Mouse (Mus musculus) midbrain, postnatal 0 days (tissue): ENCODE measurements around the gene C1rl. TPM values are rescaled to one million over a fixed set of nuclear protein-coding genes. Genes with fewer than 3 reads are reported as not detected.
"Not testable (repeated sequence)": the region's sequence is repeated elsewhere in the genome, so short reads cannot be mapped to it uniquely, and the experiment has no call there.

Experiments
- ATAC-seq: fragments of 200-750 bp; cut with Nextera tagmentation; 2 replicates; pipeline ENCODE4 v1.8.0; 2017; ENCODE audit warnings: moderate number of reproducible peaks, mild to moderate bottlenecking, moderate TSS enrichment, moderate library complexity; ENCODE audit not compliant: low FRiP score
- DNase-seq: peaks from one replicate; pipeline ENCODE4 v3.0.0-alpha.2; 2015; ENCODE audit warnings: low spot score
- H3K27ac ChIP-seq: fragments of 300-500 bp; sonication (generic); 2 replicates; pipeline ENCODE4 v1.5.1; 2014; ENCODE audit warnings: low read depth, mild to moderate bottlenecking, low read length, mixed read lengths
- H3K27me3 ChIP-seq: fragments of 300-500 bp; sonication (generic); 2 replicates; pipeline ENCODE4 v1.6.1; 2014; ENCODE audit warnings: low read length, control low read depth, mixed read lengths; ENCODE audit not compliant: insufficient read depth
- H3K36me3 ChIP-seq: fragments of 300-500 bp; sonication (generic); 2 replicates; pipeline ENCODE4 v1.6.1; 2014; ENCODE audit warnings: low read length, control low read depth, mixed read lengths; ENCODE audit not compliant: insufficient read depth
- H3K4me1 ChIP-seq: fragments of 300-500 bp; sonication (generic); 2 replicates; pipeline ENCODE4 v1.6.1; 2014; ENCODE audit warnings: mild to moderate bottlenecking, control low read depth, antibody characterized with exemption, low read length, mixed read lengths; ENCODE audit not compliant: insufficient read depth
- H3K4me2 ChIP-seq: fragments of 300-500 bp; sonication (generic); 2 replicates; pipeline ENCODE4 v1.6.1; 2014; ENCODE audit warnings: low read depth, mild to moderate bottlenecking, low read length, mixed read lengths; ENCODE audit not compliant: poor library complexity, severe bottlenecking
- H3K4me3 ChIP-seq: fragments of 300-500 bp; sonication (generic); 2 replicates; pipeline ENCODE4 v1.5.1; 2014; ENCODE audit warnings: low read depth, mild to moderate bottlenecking, low read length, moderate library complexity
- H3K9ac ChIP-seq: fragments of 300-500 bp; sonication (generic); replicated peaks from 2 replicates; pipeline ENCODE4 v1.6.1; 2014; ENCODE audit warnings: mild to moderate bottlenecking, low read length, moderate library complexity, mixed read lengths; ENCODE audit not compliant: poor library complexity, severe bottlenecking
- H3K9me3 ChIP-seq: fragments of 300-500 bp; sonication (generic); 2 replicates; pipeline ENCODE4 v1.6.1; 2016; ENCODE audit warnings: low read length, control low read depth
- CTCF ChIP-seq: IDR thresholded peaks from 2 replicates; pipeline ENCODE4 v1.5.1; 2016; ENCODE audit warnings: antibody characterized with exemption, mild to moderate bottlenecking
- WGBS: fragments of 180-500 bp; shearing (Covaris S2); extraction: QIAGEN DNeasy Blood & Tissue Kit; methylation state at CpG from one replicate; pipeline ENCODE4 v1.1.7; 2014; 5-methylcytosine and 5-hydroxymethylcytosine counted together
- polyA plus RNA-seq: library from polyadenylated mRNA; unstranded; fragments of >200 nt; fragmentation: Nextera tagmentation; extraction: Ambion mirVana; gene quantifications from 2 replicates; pipeline ENCODE4 v1.2.1, GENCODE M21; 2015
- total RNA-seq: library from RNA; depleted of rRNA; stranded (reverse); fragments of >200 nt; gene quantifications from 2 replicates; pipeline ENCODE4 v1.2.3, GENCODE M21; 2014

The C1rl gene
- total and polyA plus RNA-seq, 2 experiments from 2014 or later: 0.35 TPM; not detected in 1

DNA sequence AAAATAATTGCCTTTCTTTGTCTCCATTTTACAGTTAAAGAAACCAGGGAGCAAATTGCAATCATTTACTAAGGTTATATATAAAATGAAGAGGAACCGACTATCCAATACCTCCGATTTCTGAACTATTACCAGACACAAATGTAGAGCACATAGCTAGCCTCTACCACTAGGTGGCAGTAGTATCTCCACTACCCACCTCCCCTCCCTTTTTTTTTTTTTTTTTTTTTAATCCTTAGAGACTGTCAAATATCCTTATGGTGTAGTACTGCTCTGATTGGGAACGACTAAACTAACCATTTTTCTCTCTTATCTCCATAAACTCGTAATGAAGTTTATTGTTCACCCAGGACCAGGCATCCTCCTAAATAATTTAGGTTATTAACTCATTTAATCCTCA, 12.6 kb upstream of the C1rl start:
- H3K9ac ChIP-seq: no peak overlapping the region
- H3K27me3 ChIP-seq: no peaks in the 10 kb centered on the region
- WGBS: 54% methylated on average over 4 of the region's 4 CpGs
- H3K9me3 ChIP-seq: no peaks in the 10 kb centered on the region
- no peak overlapping the region for H3K4me2 ChIP-seq
- H3K27ac ChIP-seq: no peak overlapping the region
- H3K4me3 ChIP-seq: no peak overlapping the region
- peak; percentile 77 for TF ChIP-seq CTCF
- H3K4me1 ChIP-seq: no peaks in the 10 kb centered on the region
- DNase-seq (peak; percentile 70), ATAC-seq (no peak)
- no peaks in the 10 kb centered on the region for H3K36me3 ChIP-seq

DNA sequence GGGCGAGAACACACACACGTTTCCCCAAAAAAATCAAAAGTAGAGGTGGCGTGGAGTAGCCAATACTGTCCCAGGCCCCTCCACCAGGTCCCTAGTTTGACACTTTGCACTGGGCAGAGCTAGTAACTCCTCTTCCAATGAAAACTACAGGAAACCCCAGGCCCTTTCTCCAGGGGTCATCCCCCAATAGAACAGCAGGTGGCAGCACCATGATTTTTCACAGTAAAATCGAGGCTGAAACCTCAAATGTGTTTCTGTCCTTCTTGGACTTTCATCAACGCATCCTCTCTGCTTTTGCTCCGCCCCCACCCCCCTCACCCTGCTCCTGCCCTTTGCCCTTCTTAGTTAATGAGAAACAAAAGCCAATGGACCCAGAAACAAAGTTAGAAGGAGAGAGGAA, 11.3 kb upstream of the C1rl start:
- DNase-seq (peak; percentile 46), ATAC-seq (no peak)
- no peak overlapping the region for H3K4me3 ChIP-seq
- no peaks in the 10 kb centered on the region for H3K27me3 ChIP-seq
- H3K4me1 ChIP-seq: no peaks in the 10 kb centered on the region
- H3K4me2 ChIP-seq: no peak overlapping the region
- peak; percentile 77 for TF ChIP-seq CTCF
- H3K27ac ChIP-seq: no peak overlapping the region
- no peaks in the 10 kb centered on the region for H3K9me3 ChIP-seq
- 27% methylated on average over 6 of the region's 6 CpGs for WGBS
- no peaks in the 10 kb centered on the region for H3K36me3 ChIP-seq
- no peak overlapping the region for H3K9ac ChIP-seq

DNA sequence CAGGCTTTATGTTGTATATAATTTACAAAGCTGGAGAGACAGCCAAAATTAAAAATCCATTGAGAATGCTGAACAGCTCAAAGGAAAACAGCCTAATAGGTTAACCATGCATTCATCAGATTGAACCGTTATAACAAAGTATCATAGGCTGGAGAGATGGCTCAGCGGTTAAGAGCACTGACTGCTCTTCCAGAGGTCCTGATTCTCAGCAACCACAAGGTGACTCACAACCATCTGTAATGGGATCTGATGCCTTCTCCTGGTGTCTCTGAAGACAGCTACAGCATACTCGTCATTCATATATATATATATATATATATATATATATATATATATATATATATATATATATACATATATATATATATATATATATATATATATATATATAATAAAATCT, 9.1 kb upstream of the C1rl start:
- WGBS: 84% methylated on average over 3 of the region's 3 CpGs
- not testable (repeated sequence) for ATAC-seq, H3K27ac ChIP-seq, H3K9me3 ChIP-seq, H3K27me3 ChIP-seq, H3K4me3 ChIP-seq, H3K36me3 ChIP-seq, DNase-seq, H3K4me2 ChIP-seq, H3K4me1 ChIP-seq, H3K9ac ChIP-seq

DNA sequence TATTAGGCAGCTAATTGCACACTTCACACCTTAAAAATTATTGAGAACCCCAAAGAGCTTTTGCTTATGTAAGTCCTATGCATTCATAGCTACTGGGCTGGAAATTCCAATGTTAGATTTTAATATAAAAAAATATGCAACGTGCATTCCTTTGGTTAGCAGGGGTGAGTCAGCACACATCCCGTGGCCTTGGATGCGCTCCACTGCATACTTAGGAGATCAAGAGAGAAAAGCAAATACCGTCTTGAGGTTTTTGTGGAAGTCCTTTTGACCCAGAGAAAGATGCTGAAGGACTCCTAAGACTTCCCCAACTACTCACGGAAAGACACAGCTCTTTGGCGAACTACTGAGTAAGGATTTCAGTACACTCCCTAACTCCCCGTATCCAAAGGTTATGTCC, 8.1 kb upstream of the C1rl start:
- H3K4me2 ChIP-seq: peak overlapping the region; percentile 39; the same call in 1 of the 2 replicates
- no peak for DNase-seq

DNA sequence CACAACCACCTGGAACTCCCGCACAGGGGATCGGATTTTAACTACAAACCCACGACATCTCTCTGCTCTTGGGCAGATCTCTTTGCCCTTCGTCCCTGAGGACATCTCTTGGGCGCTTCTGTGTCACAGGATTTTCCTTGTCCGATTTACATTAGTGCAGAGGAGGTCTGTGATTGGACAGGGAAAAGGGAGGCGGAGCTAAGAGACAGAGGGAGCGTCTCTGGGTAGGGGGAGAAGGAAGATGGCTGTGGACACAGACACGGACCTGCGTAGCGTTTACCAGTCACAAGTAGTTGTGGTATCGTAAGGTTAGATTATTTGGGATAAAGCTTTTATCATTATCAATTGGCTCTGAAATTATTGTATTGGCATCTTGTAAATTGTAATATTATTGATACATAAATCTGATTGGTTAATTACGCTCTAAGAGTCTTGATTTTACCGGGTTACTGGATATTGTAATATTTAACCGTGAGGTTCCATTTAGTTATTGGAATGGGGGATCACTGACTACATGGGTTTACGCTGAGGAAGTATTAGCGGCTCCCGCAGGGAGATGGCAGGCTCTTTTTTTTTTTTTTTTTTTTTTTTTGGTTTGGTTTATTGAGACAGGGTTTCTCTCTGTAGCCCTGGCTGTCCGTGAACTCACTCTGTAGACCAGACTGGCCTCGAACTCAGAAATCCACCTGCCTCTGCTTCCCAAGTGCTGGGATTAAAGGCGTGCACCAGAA, 7.3 kb upstream of the C1rl start:
- 27% methylated on average over 21 of the region's 21 CpGs for WGBS
- Histone ChIP-seq H3K4me3 (peak overlapping the region; percentile 29), H3K9me3 (no peaks in the 10 kb centered on the region), H3K27ac (peak overlapping the region; percentile 26), H3K4me2 (peak overlapping the region; percentile 39), H3K36me3 (no peaks in the 10 kb centered on the region), H3K27me3 (no peaks in the 10 kb centered on the region), H3K9ac (no peak overlapping the region; the same call in 1 of the 2 replicates), H3K4me1 (no peaks in the 10 kb centered on the region)
- ATAC-seq (peak; percentile 91), DNase-seq (peak; percentile 70)
- no peak for TF ChIP-seq CTCF

More for the DNA sequence above, 8.1 kb upstream of the C1rl start:
- Histone ChIP-seq H3K9ac (no peak overlapping the region), H3K9me3 (no peaks in the 10 kb centered on the region), H3K36me3 (no peaks in the 10 kb centered on the region), H3K27me3 (no peaks in the 10 kb centered on the region), H3K4me3 (peak overlapping the region; percentile 29; the same call in 1 of the 2 replicates), H3K27ac (no peak overlapping the region; the same call in 1 of the 2 replicates), H3K4me1 (no peaks in the 10 kb centered on the region)
- no peak; the same call in 1 of the 2 replicates for ATAC-seq
- whole genome bisulfite sequencing: 82% methylated on average over 7 of the region's 7 CpGs
- TF ChIP-seq CTCF: no peak

DNA sequence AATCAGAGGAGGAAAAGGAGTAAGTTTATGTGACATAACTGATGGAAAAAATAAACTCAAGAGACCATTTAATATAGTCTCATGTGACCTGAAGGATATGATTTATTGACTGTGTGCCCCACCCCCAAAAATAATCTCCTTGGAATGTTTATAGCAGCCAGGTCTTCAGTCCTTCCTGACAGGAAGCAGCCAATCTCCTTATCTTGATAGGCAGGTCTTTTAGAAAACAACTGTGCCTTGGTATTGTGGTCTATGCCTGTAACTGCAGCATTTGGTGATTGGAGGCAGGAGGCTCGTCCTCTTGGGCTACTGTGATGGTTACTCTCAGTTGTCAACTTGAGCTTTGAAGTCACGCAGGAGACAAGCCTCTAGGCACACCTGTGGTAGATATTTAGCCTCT, 5.4 kb upstream of the C1rl start:
- no peak for TF ChIP-seq CTCF
- Histone ChIP-seq H3K36me3 (no peaks in the 10 kb centered on the region), H3K9ac (no peak overlapping the region), H3K27me3 (no peaks in the 10 kb centered on the region), H3K9me3 (no peaks in the 10 kb centered on the region), H3K4me3 (no peak overlapping the region), H3K27ac (no peak overlapping the region), H3K4me2 (no peak overlapping the region), H3K4me1 (no peaks in the 10 kb centered on the region)
- DNase-seq (no peak), ATAC-seq (no peak)
- WGBS: 61% methylated on average over 2 of the region's 2 CpGs
